Mouse (Mus musculus) limb, embryonic 10.5 days (tissue): ENCODE data around the gene Otud5. TPM values are rescaled to one million over a fixed set of nuclear protein-coding genes. Genes with fewer than 3 reads are reported as not detected.

Source experiments
- DNase-seq: peaks from one replicate; pipeline ENCODE4 v3.0.0-alpha.2; 2017; ENCODE audit warnings: low spot score
- H3K27ac ChIP-seq: fragments of 300-500 bp; sonication (generic); 2 replicates; pipeline ENCODE4 v1.5.1; 2016; ENCODE audit warnings: mild to moderate bottlenecking
- H3K27me3 ChIP-seq: fragments of 300-500 bp; sonication (generic); 2 replicates; pipeline ENCODE4 v1.6.1; 2016; ENCODE audit warnings: low read depth, mild to moderate bottlenecking; ENCODE audit not compliant: poor library complexity, severe bottlenecking
- H3K36me3 ChIP-seq: fragments of 300-500 bp; sonication (generic); 2 replicates; pipeline ENCODE4 v1.6.1; 2016; ENCODE audit warnings: mild to moderate bottlenecking, moderate library complexity
- H3K4me1 ChIP-seq: fragments of 300-500 bp; sonication (generic); 2 replicates; pipeline ENCODE4 v1.6.1; 2016
- H3K4me3 ChIP-seq: fragments of 300-500 bp; sonication (generic); 2 replicates; pipeline ENCODE4 v1.5.1; 2016; ENCODE audit warnings: mild to moderate bottlenecking, moderate library complexity
- H3K9me3 ChIP-seq: fragments of 300-500 bp; sonication (generic); replicated peaks from 2 replicates; pipeline ENCODE4 v1.6.1; 2016; ENCODE audit warnings: mild to moderate bottlenecking
- WGBS: fragments of 180-500 bp; shearing (Covaris S2); methylation state at CpG from one replicate; pipeline ENCODE4 v1.1.7; 2016; 5-methylcytosine and 5-hydroxymethylcytosine counted together
- polyA plus RNA-seq: library from polyadenylated mRNA; unstranded; fragments of >200 nt; fragmentation: Nextera tagmentation; extraction: Ambion mirVana; gene quantifications from 2 replicates; pipeline ENCODE4 v1.2.1, GENCODE M21; 2016

The Otud5 gene
- polyA plus RNA-seq, 1 experiment from 2014 or later = 47.5 TPM

DNA sequence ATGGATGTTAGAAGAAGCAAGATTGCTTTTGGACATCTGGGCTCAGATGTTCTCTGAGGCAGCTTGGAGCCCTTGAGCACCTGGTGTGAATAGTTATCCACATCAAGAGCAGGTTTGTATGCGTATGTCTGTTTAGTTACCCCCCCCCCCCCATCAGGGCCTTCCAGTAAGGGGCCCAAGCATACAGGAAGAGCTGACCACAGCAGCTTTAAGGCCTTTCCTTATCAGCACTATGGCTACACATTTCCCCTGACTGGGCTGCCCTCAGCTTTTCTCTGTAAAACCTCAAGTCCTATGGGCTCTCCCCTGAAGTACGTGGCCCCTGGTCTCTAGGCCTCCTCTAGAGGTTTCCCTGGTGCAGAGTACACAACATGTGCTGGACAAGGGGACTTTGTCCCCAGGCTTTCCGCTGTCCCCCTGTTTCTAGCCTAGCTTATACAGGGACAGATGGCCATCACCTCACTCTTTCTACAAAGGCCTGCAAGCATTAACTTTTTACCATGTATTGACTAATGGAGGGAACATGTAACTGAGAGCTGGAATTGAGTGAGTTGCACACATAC, 18.1 kb downstream of the Otud5 start:
- Histone ChIP-seq H3K36me3 (peaks cover 32% of the 10 kb centered on the region), H3K4me1 (no peaks in the 10 kb centered on the region), H3K9me3 (no peaks in the 10 kb centered on the region), H3K4me3 (no peak overlapping the region), H3K27me3 (no peaks in the 10 kb centered on the region), H3K27ac (no peak overlapping the region)
- WGBS = 90% methylated on average over 3 of the region's 3 CpGs
- DNase-seq = no peak

- H3K27ac ChIP-seq = no peak overlapping the region
Measured at GRCm38 (mm10) chrX:7863181-7863580, 22.0 kb downstream of the Otud5 start.

GRCm38 (mm10) chrX:7864551-7864950, 23.4 kb downstream of the Otud5 start:
- H3K4me3 ChIP-seq = no peak overlapping the region
- no peaks in the 10 kb centered on the region for H3K4me1 ChIP-seq
- no peaks in the 10 kb centered on the region for H3K9me3 ChIP-seq
- no peaks in the 10 kb centered on the region for H3K27me3 ChIP-seq
- H3K27ac ChIP-seq = no peak overlapping the region
- DNase-seq = no peak
- 85% methylated on average over 3 of the region's 3 CpGs for WGBS
- peaks cover 24% of the 10 kb centered on the region for H3K36me3 ChIP-seq

More at GRCm38 (mm10) chrX:7863181-7863580, 22.0 kb downstream of the Otud5 start:
- Histone ChIP-seq H3K36me3 (peaks cover 29% of the 10 kb centered on the region), H3K9me3 (no peaks in the 10 kb centered on the region), H3K27me3 (no peaks in the 10 kb centered on the region), H3K4me1 (no peaks in the 10 kb centered on the region), H3K4me3 (no peak overlapping the region)
- 88% methylated on average over 1 of the region's 1 CpGs for WGBS
- no peak for DNase-seq

DNA sequence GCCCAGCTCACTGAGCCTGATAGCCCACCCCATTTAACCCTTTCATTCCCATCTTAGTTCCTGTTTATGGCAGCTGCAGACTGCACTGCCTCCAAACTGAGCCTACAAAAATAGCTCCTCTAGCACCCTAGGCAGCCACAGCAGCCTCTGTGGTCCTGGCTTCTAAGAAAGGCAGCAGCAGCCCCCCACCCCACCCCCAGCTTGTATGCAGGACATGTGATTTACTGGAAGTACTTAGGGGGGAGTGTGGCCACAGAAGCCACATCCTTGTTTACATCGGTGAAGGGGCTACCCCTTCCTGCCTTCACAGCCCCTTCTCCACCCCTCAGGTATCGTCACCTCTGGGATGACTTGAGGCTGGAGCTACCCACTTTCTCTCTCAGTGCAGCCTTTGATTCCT, 24.2 kb downstream of the Otud5 start:
- H3K27ac ChIP-seq = no peak overlapping the region

DNA sequence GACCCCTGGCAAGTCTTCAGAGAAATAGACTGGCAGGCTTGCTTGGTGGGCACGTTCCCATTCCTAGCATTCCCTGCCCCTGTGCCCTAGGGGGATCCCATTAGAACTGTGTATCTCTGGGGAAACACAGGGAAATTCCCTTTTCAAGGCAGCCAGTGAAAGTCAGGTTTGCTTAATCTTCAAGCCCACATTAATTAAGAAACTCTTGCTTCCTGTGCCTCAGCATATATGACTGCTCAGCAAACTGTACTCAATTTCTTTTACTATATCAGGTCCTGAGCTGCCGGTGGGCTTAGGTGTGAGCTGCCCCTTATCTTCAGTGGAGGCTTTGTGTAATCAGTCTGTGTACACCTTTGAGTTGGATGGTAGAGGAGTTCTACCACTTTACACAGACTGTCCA, 24.6 kb downstream of the Otud5 start:
- Histone ChIP-seq H3K36me3 (peaks cover 16% of the 10 kb centered on the region), H3K27ac (no peak overlapping the region), H3K27me3 (no peaks in the 10 kb centered on the region), H3K9me3 (no peaks in the 10 kb centered on the region), H3K4me3 (no peak overlapping the region), H3K4me1 (no peaks in the 10 kb centered on the region)
- DNase-seq = no peak
- 69% methylated on average over 2 of the region's 2 CpGs for WGBS

More for the DNA sequence above, 24.2 kb downstream of the Otud5 start:
- no peaks in the 10 kb centered on the region for H3K9me3 ChIP-seq
- no peaks in the 10 kb centered on the region for H3K27me3 ChIP-seq
- DNase-seq = no peak
- H3K36me3 ChIP-seq = peaks cover 18% of the 10 kb centered on the region
- 78% methylated on average over 2 of the region's 2 CpGs for WGBS
- no peak overlapping the region for H3K4me3 ChIP-seq
- no peaks in the 10 kb centered on the region for H3K4me1 ChIP-seq

DNA sequence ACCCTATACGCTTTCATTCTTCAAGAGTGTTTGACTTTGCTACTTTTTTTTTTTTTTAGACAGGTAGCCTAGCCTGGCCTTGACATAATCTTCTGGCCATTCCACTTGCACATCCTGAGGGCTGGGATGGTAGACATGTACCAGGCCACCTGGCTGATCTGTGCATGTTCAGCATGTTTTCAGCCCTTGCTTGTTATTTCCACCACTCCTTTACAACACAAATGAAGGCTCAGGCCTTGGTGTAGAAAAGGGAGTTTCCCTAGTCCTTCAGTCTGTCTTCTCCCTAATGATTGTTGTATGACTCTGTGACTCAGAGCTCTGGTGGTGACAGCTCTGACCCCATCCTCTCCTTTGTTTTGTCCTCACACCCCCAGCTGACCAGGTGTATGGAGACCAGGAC, 26.0 kb downstream of the Otud5 start:
- DNase-seq = no peak
- no peaks in the 10 kb centered on the region for H3K27me3 ChIP-seq
- no peaks in the 10 kb centered on the region for H3K9me3 ChIP-seq
- H3K4me1 ChIP-seq = no peaks in the 10 kb centered on the region
- H3K4me3 ChIP-seq = no peak overlapping the region
- 93% methylated on average over 1 of the region's 1 CpGs for WGBS
- no peak overlapping the region for H3K27ac ChIP-seq
- H3K36me3 ChIP-seq = peaks cover 25% of the 10 kb centered on the region

GRCm38 (mm10) chrX:7868506-7868905, 27.3 kb downstream of the Otud5 start:
- H3K36me3 ChIP-seq = peaks cover 39% of the 10 kb centered on the region
- no peaks in the 10 kb centered on the region for H3K9me3 ChIP-seq
- no peaks in the 10 kb centered on the region for H3K4me1 ChIP-seq
- no peaks in the 10 kb centered on the region for H3K27me3 ChIP-seq
- DNase-seq = no peak
- 52% methylated on average over 2 of the region's 2 CpGs for WGBS
- H3K27ac ChIP-seq = no peak overlapping the region
- no peak overlapping the region for H3K4me3 ChIP-seq

GRCm38 (mm10) chrX:7869826-7870225, 28.7 kb downstream of the Otud5 start:
- WGBS = 53% methylated on average over 3 of the region's 3 CpGs
- Histone ChIP-seq H3K27ac (no peak overlapping the region), H3K36me3 (peaks cover 51% of the 10 kb centered on the region), H3K27me3 (no peaks in the 10 kb centered on the region), H3K9me3 (no peaks in the 10 kb centered on the region), H3K4me3 (no peak overlapping the region), H3K4me1 (no peaks in the 10 kb centered on the region)
- no peak for DNase-seq

DNA sequence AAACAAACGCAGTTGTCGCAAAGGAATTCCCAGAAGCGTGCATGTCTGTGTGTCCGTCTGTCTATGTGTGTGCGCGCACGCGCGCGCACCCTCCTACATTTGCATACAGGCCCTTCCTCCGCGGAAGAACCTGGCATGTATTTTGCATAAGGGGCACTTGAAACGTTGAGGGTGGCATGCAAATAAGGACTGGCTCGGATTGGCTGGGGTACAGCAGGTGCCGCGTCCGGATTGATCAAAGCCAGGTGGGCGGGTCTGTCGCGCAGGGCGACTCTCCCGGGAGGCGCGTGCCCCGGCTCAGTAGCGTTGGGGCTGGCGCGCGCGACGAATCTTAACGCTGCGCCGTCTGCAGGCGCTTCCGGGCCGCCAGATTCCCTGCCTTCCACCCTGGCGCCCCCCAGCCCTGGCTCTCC, 36.8 kb downstream of the Otud5 start, which contains the start of gene Pim2:
Pim2 (plus strand) TSS at position 256 of the 413 bp plus-strand sequence.
- peak; percentile 83 for DNase-seq
- 16% methylated on average over 37 of the region's 38 CpGs for WGBS
- Histone ChIP-seq H3K27me3 (peaks cover 4% of the 10 kb centered on the region; the same call in 1 of the 2 replicates), H3K4me3 (peak within 1 kb of the TSS; percentile 60), H3K9me3 (no peaks in the 10 kb centered on the region), H3K4me1 (peaks cover 6% of the 10 kb centered on the region; the same call in 1 of the 2 replicates), H3K36me3 (peaks cover 21% of the 10 kb centered on the region), H3K27ac (peak within 1 kb of the TSS; percentile 62; the same call in 1 of the 2 replicates)

- peak; percentile 31 for DNase-seq
- Histone ChIP-seq H3K4me3 (peak overlapping the region; percentile 60), H3K27me3 (peaks cover 4% of the 10 kb centered on the region; the same call in 1 of the 2 replicates), H3K9me3 (no peaks in the 10 kb centered on the region), H3K27ac (peak overlapping the region; percentile 62; the same call in 1 of the 2 replicates), H3K4me1 (peaks cover 6% of the 10 kb centered on the region; the same call in 1 of the 2 replicates), H3K36me3 (peaks cover 16% of the 10 kb centered on the region)
- WGBS = 9% methylated on average over 20 of the region's 21 CpGs
Measured at GRCm38 (mm10) chrX:7878495-7878894, 37.3 kb downstream of the Otud5 start.

DNA sequence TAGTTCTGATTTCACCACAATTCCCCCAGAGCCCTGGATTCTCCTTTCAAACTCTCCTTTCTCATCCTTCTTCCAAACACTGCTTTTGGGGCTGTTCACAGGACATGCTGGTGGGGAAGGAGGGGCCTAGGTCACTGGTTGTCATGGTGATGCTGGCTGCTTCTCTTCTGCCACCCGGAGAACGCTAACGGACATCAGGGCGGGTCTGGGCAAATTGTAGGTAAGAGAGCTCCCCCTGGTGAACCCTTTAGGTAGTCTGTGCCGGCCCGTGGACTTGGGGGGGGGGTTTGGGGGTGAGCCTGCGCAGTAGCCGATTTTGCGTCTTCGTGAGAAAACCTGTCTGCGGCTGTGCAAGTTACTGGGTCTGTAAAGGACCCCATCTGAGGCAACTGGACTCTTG, 38.7 kb downstream of the Otud5 start:
- peaks cover 4% of the 10 kb centered on the region; the same call in 1 of the 2 replicates for H3K27me3 ChIP-seq
- 20% methylated on average over 11 of the region's 11 CpGs for WGBS
- DNase-seq = peak; percentile 57
- no peak overlapping the region for H3K27ac ChIP-seq
- peaks cover 4% of the 10 kb centered on the region; the same call in 1 of the 2 replicates for H3K36me3 ChIP-seq
- peaks cover 6% of the 10 kb centered on the region; the same call in 1 of the 2 replicates for H3K4me1 ChIP-seq
- H3K4me3 ChIP-seq = peak overlapping the region; percentile 27
- H3K9me3 ChIP-seq = no peaks in the 10 kb centered on the region

DNA sequence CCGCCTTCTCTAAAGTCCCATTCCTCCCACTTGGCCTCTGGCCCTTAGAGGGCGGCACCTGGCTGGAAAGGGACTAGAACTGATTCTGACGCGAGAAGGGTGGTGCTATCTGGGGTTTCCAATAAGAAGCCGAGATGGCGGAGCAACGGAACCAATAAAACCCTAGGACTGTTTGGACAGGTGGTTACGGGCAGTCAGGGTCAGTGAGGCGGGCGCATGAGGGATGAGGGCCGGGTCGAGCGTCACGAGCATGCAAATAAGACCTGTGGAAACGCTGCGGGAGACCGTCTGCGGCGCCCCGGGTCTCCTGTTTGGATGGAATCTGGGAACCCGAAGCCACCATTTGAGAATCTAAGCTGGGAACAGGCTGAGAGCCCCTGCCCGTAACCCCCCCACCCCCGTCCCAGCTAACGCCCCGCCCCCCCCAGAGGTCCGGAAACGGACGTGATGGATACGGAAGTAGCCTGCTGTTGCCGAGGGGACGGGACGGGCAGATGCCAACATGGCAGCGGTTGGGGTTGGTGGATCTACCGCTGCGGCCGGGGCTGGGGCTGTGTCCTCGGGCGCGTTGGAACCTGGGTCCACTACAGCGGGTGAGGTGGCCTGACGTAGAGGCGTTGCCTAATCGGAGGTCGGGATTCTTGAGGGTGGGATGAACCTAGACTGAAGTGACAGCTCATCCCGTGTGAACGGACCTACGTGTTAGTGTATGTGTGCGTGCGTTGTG, 42.8 kb downstream of the Otud5 start, which contains the start of gene Slc35a2:
Slc35a2 (plus strand) TSS at position 188 of the 727 bp plus-strand sequence.
- H3K4me1 ChIP-seq = no peaks in the 10 kb centered on the region
- 14% methylated on average over 49 of the region's 49 CpGs for WGBS
- H3K9me3 ChIP-seq = no peaks in the 10 kb centered on the region
- H3K27ac ChIP-seq = peak within 1 kb of the TSS; percentile 78
- H3K27me3 ChIP-seq = no peaks in the 10 kb centered on the region
- DNase-seq = peak; percentile 79
- H3K36me3 ChIP-seq = peaks cover 9% of the 10 kb centered on the region; the same call in 1 of the 2 replicates
- H3K4me3 ChIP-seq = peak within 1 kb of the TSS; percentile 64

DNA sequence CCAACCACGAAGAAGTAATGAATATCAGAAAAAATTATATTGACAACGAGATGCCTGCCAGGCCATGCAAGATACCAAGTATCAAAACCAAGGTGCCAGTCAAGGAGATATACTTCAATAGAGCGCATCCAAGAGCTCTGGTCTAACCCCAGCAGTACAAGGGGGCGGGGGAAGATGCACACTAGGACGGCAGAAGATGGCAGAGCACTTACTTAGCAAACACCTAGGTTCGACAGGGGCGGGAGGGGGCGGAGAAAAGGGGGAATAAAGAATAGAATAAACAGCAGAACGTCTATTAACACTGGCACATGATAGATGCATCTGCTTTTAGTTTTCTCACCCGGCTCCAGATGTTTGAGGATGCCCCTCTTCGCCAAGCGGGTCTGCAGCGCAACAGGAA, 57.0 kb downstream of the Otud5 start:
- H3K36me3 ChIP-seq = peaks cover 40% of the 10 kb centered on the region

More for the DNA sequence above, 57.0 kb downstream of the Otud5 start:
- DNase-seq = no peak
- Histone ChIP-seq H3K9me3 (no peaks in the 10 kb centered on the region), H3K4me1 (0 out of 2 replicates have a peak, but pooled peaks cover 4% of the 10 kb centered on the region), H3K27ac (peak overlapping the region; percentile 86; the same call in 1 of the 2 replicates), H3K4me3 (peak overlapping the region; percentile 64), H3K27me3 (no peaks in the 10 kb centered on the region)
- WGBS = 28% methylated on average over 13 of the region's 13 CpGs
